Mouse (Mus musculus) spleen, adult 2 months (tissue): ENCODE measurements at regions not wholly inside any gene's neighbourhood (a gene's known extent, or its start where the extent isn't known, plus 50 kb on each side); places are given as distances from the start of the nearest gene placed in this dataset.

Experiments
- CTCF ChIP-seq: fragments of 200-500 bp; IDR thresholded peaks from 2 replicates; pipeline ENCODE4 v1.5.1; 2011; ENCODE audit warnings: mild to moderate bottlenecking, inconsistent platforms; ENCODE audit not compliant: insufficient read depth, insufficient read length, insufficient replicate concordance; ENCODE audit errors: extremely low read depth
- POLR2A ChIP-seq: fragments of 200-500 bp; IDR thresholded peaks from 2 replicates; pipeline ENCODE4 v1.6.1; 2011; ENCODE audit warnings: low read depth, low read length, inconsistent platforms

GRCm38 (mm10) chr16:29734324-29734723 is 155.2 kb downstream of the Opa1 start:
- TF ChIP-seq POLR2A (no peak), CTCF (peak; percentile 12; the same call in 1 of the 2 replicates)
